Mouse (Mus musculus) left cerebral cortex, postnatal 4 days (tissue): ENCODE measurements at regions not wholly inside any gene's neighbourhood (a gene's known extent, or its start where the extent isn't known, plus 50 kb on each side); places are given as distances from the start of the nearest gene placed in this dataset.
A peak's percentile ranks its signal among the peaks of the same experiment; 100 is the strongest.

Experiments used
- DNase-seq: peaks from one replicate; pipeline ENCODE4 v3.0.0-alpha.2; 2022
- intact Hi-C: fragments of 180-260 bp; cut with DNase I; formaldehyde crosslinking; loops from one replicate; pipeline ENCODE4 v1.15.1; 2025

DNA sequence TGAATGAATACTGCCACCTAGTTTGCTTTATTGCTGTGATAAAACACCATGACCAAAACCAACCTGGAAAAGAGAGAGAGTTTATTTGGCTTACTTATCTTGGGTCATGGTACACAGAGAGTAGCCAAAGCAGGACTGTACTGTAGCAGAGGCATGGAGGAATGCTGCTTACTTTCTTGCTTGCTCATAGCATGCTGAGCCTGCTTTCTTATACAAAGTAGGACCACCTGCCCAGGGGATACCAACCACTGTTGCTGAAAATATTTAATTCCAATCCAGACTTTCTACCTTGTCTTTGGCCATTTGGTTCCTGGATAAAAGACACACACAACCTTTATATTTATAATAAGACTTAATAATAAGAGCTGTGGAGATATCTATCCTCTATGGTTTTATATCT lies 142.2 kb upstream of the Cdkn2b start:
- no peak for DNase-seq
- intact Hi-C loops, result no loop called here

DNA sequence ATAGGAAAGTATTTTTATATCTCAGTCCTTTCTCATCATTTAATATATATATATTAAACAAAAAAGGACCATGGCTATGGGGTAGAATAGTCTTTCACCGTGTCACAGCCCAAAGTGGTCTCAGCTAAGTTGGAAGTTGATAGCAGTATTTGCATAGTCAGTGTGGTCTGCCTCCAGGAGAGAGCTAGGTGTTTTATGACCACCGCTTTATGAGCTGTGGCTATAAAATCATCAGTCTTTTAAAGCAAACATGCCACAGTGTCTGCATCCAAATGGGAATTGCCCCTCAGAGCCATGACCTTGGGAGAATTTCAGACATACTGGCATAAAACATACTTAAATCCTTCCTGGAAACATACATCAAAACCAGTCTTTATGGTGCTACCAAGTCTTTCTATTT lies 140.9 kb upstream of the Cdkn2b start:
- DNase-seq, result no peak
- intact Hi-C loops, result no loop called here

- intact Hi-C loops, result no loop called here
- DNase-seq, result peak; percentile 35
Observed at GRCm38 (mm10) chr4:89446765-89447487, 136.1 kb upstream of the Cdkn2b start.

- DNase-seq, result peak; percentile 64
- intact Hi-C loops, result no loop called here
Observed at GRCm38 (mm10) chr4:89446156-89446716, 135.4 kb upstream of the Cdkn2b start.

DNA sequence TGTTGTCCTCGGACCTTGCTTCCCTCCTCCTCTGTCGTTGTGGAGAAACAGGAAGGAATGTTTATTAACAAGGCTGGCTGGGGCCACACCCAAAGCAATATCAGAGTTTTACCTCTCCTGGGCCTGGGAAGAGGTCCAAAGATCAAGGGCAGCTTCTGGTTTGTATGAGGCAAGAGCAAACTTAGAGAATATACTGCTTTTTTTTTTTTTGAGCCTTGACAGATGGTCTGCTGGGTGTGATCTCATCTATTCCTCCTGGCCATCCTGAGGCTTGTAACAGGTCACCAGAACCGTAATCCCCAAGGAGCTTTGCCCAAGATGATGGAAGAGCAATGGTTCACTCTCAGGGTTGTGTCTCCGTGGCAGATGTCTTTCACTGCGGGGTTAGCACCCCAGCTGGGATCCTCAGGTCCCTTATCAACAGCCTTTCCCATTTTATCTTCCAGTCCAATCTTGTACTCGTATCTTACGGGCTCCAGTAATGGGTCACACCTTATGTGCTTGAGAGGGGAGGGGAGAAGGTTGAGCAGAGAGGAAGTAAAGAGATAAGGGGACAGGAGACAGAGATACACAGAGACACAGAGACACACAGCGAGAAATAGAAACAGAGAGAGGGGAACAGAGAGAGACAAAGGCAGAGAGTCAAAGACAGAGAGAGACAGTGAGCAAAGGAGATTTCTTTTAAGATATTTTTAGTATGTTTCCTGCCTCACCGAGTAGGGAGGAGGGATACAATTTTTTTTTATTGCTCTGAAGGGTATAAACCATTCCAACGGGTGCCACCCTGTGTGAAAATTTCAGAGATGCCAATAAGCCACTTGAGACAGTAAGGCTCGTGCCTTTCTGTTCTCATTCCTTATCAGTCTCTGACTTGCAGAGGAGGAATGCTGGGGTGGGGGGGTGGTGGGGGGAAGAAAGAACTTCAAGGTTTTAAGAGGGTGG lies 134.6 kb upstream of the Cdkn2b start:
- DNase-seq, result no peak
- intact Hi-C loops, result no loop called here

DNA sequence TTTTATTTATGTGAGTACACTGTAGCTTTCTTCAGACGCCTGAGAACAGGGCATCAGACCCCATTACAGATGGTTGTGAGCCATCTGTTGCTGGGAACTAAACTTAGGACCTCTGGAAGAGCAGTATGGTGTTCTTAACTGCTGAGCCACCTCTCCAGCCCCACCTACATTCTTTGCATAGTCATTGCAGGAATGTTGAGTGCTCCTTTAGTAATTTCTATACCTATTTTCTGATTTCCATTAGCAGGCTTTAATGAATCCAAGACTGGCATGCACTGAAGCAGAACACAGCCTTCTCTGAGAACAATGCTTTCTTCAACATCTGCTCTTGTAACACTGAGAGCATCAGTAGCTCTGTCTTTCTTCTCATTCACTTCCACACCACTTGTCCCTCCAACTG lies 131.7 kb upstream of the Cdkn2b start:
- intact Hi-C loops, result no loop called here
- DNase-seq, result no peak

GRCm38 (mm10) chr4:89440821-89441220 lies 130.0 kb upstream of the Cdkn2b start:
- no peak for DNase-seq
- intact Hi-C loops, result no loop called here

DNA sequence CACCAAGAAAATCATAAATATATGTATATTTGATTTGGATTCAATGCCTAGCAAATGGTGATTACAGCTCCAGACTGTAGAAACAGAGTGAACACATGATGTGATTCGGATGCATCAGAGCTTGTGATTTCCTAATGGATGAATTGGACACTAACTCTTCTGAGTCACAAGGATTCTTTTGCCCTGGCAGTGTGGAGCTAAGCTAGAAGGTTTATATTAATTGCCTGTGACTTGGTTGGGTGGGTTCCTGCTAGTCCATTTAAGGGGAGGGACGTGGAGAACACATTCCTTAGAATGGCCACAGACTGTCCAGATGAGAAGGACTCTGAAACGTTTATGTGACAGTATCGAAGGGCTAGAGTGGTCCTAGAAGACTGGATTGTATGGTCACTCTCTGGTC lies 129.5 kb upstream of the Cdkn2b start:
- no peak for DNase-seq
- intact Hi-C loops, result no loop called here

DNA sequence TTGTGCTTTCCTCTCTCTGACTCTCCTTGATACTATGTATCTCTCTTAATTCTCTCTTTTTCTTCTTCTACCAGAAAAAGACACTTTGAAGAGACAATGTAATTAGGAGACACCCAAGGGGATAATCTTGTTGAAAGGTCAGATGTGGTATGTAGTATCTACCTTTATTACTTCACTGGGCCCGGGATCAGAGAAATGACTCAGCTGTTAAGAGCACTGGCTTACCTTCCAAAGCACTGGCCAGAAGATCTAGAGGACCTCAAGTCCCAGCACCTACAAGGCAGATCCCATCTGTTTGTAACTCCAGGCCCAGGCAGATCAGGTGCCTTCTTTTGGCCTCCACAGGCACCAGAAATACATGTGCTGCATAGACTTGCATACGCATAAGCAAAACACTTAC lies 127.8 kb upstream of the Cdkn2b start:
- intact Hi-C loops, result no loop called here
- no peak for DNase-seq

DNA sequence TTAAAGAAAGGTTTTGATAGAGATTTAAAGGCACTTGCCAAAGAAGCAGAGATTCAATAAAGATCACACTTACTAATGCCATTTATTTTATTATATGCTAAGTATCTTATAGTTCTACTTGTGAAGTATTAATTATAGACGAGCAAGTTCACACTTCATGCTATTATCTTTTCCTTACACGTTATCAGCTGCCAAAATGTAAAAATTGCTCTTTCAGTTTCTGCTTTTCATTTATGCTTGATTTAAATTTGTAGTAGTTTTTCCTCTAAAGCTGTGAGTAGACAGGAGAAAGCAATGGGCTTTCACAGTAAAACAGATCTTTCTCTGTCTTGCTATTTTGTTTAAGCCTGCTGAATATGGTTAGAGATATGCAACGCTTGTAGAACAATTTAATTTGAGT lies 125.9 kb upstream of the Cdkn2b start:
- intact Hi-C loops, result no loop called here
- no peak for DNase-seq

- no peak for DNase-seq
- intact Hi-C loops, result no loop called here
Observed at GRCm38 (mm10) chr4:89434152-89434551, 123.3 kb upstream of the Cdkn2b start.

DNA sequence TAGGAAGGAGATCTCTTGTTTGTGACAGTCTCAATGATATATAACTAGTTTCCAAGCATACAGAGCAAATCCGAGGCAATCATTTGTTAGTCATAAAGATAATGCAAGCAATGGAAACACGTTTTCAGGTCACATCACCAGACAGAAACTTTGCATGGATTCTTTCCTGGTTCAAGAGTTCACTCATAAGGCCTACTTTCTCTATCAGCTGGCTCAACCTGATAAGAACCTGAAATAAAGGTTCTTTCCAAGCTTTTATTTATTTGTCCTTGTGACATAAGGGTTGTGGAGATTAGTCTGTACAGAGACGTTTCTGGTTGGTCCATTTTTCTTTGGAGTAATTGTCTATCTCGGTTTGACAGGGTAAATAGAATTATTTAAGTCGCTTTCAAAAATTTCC lies 122.7 kb upstream of the Cdkn2b start:
- intact Hi-C loops, result no loop called here
- DNase-seq, result no peak

DNA sequence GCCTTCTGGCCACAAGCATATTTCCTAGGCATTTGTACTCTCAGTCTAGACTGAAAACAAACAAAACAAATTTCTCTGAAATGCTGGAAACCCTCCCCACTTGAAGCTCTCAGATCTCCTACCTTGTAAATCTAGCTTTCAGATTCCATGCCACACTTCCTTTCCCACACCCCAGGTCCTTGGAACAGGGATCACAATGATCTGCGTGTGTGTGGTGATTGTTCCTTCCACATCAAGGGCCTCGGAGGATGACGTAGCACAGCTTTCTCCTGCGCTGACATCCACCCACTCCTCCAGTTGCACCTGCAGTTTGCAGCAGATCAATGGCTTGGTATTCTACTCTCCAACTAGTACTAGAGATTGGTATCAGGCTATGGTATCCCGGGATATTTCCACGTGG lies 120.7 kb upstream of the Cdkn2b start:
- no peak for DNase-seq
- intact Hi-C loops, result no loop called here

DNA sequence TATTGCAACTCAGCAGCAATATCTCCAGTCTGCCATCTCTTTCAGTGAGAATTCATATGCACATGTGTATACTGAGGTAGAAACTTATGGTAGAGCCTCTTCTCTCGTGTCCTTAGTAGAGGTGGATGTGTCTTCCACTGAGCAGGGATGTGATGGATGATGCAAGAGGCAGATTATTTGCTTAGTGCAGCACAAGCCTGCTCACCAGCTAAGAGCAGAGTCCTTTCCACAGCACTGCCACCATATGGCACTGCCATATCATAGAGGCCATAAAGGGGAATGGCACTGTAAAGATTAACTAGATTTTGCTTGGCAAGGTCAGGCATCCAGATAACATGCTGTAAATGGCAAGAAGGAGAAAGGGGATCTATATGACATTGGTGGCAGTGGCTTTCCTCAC lies 117.6 kb upstream of the Cdkn2b start:
- intact Hi-C loops, result no loop called here
- DNase-seq, result no peak

- DNase-seq, result peak; percentile 55
- intact Hi-C loops, result no loop called here
Observed at GRCm38 (mm10) chr4:89427345-89428293, 116.8 kb upstream of the Cdkn2b start.

GRCm38 (mm10) chr4:89425916-89426315 lies 115.1 kb upstream of the Cdkn2b start:
- intact Hi-C loops, result no loop called here
- no peak for DNase-seq

DNA sequence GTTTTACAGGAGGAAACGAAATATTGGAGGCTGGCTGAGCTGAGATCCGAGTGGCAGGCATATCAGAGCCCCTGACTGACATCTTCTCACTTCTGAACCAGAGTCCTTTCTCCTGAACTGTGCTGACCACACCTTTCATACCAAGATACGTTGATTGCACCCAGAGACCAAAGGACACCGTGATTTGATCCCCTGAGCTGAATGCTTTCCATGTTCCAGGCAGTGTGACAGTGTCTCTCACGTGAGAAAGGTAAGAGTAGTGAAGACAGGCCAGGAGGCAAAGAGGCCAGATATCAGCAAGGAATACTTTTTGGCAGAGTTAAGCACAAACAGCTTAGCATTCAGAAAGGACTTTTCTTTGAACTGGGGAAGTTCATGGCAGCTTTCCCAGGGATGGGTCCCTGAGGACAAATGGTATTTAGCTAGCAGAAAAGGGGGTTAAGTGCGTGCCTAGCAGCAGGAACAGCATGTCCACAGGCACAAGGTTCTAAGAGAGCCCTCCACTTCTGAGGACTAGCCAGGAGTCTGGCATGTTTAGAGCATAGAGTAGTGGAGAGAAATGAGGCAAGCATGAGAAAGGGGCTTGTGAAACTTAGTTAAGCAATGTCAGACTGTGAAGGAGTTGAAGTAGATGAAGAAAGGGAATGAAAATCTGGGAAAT lies 111.0 kb upstream of the Cdkn2b start:
- intact Hi-C loops, result no loop called here
- peak; percentile 46 for DNase-seq

GRCm38 (mm10) chr4:89420868-89421267 lies 110.0 kb upstream of the Cdkn2b start:
- intact Hi-C loops, result no loop called here
- no peak for DNase-seq

- intact Hi-C loops, result no loop called here
- no peak for DNase-seq
Observed at GRCm38 (mm10) chr4:89419507-89419906, 108.7 kb upstream of the Cdkn2b start.

DNA sequence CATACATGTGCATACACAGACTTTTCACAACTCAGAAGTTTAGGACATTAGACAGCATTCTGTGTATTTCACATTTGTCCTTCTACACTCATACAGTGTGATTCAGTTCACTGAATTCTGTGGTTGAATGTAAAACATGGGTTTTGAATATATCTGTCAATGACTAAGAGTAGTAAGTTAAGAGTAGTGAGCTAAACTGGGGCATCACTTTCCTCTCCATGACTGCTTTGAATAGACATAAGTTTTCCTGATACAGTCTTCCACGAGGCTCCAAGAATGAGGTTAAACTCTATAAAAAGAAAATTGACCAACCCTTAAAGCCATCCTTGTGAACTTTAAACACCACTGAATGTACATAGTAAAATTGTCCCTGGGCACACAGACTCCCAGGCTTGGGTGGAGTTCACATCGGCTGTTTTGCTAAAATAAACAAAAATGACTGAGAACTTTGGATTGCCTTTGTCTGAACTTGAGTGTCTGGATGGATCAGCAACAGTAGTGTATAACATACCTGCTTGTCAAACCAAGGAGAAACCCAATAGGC lies 94.9 kb upstream of the Cdkn2b start:
- intact Hi-C loops, result no loop called here
- DNase-seq, result no peak
